Mouse (Mus musculus) G1E (cell line): ENCODE measurements around the gene Pcsk1n.

ENCODE experiments used
- CTCF ChIP-seq: IDR thresholded peaks from 2 replicates; pipeline ENCODE4 v1.5.1; 2012; ENCODE audit warnings: low read depth, low read length, inconsistent platforms, mixed read lengths
- GATA1 ChIP-seq: IDR thresholded peaks from 2 replicates; pipeline ENCODE4 v1.6.1; 2012; ENCODE audit warnings: borderline replicate concordance, low read length, inconsistent platforms, mixed read lengths
- POLR2AphosphoS5 ChIP-seq: IDR thresholded peaks from 2 replicates; pipeline ENCODE4 v1.6.1; 2012; ENCODE audit warnings: low read depth, low read length, inconsistent platforms; ENCODE audit not compliant: insufficient replicate concordance

DNA sequence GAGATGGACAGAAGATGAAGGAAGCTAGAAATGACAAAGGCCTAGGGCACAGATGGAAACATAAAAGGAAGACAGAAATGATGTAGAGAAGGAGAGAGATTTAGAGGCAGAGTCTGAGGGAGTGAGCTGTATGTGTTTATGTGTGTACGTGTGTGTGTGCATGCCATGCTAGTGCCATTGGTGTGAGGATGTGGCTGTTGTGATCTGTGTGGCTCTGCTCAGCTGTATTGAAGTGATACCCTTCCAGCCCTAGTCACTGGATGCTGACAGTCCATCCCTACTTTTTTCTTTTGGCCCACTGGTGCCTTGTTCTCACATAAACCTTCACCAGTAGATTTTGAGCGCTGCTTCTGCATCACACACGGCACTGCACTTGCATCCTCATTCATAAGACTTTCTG lies 49.3 kb downstream of the Pcsk1n start:
- TF ChIP-seq CTCF (no peak), GATA1 (no peak), POLR2AphosphoS5 (no peak)
